Mouse (Mus musculus) erythroblast, embryonic 14.5 days (primary cell): Measurements from ENCODE around the gene G6pc. TPM values are rescaled to one million over a fixed set of nuclear protein-coding genes. Genes with fewer than 3 reads are reported as not detected.

Experiments
- H3K27me3 ChIP-seq: 2 replicates; pipeline ENCODE4 v1.6.1; 2012; ENCODE audit warnings: inconsistent platforms; ENCODE audit not compliant: control insufficient read depth
- H3K36me3 ChIP-seq: 2 replicates; pipeline ENCODE4 v1.6.1; 2012; ENCODE audit warnings: mild to moderate bottlenecking, inconsistent platforms; ENCODE audit not compliant: control insufficient read depth
- H3K4me1 ChIP-seq: 2 replicates; pipeline ENCODE4 v1.6.1; 2012; ENCODE audit warnings: inconsistent platforms; ENCODE audit not compliant: control insufficient read depth
- H3K4me3 ChIP-seq: replicated peaks from 2 replicates; pipeline ENCODE3; 2012; ENCODE audit warnings: moderate library complexity, mild to moderate bottlenecking, inconsistent platforms
- H3K9me3 ChIP-seq: 2 replicates; pipeline ENCODE4 v1.6.1; 2012; ENCODE audit warnings: low read length, inconsistent platforms, mixed read lengths; ENCODE audit not compliant: control insufficient read depth
- GATA1 ChIP-seq: IDR thresholded peaks from 2 replicates; pipeline ENCODE4 v1.6.1; 2012; ENCODE audit warnings: low read length, inconsistent platforms, mixed read lengths
- TAL1 ChIP-seq: IDR thresholded peaks from 3 replicates; pipeline ENCODE4 v1.6.1; 2012; ENCODE audit warnings: low read length, inconsistent platforms, mixed read lengths
- polyA plus RNA-seq: library from polyadenylated mRNA; stranded (reverse); fragments of >175 nt; gene quantifications from 2 replicates; pipeline ENCODE4 v1.2.3, GENCODE M21; 2012

G6pc gene
- polyA plus RNA-seq, 1 experiment = not detected

DNA sequence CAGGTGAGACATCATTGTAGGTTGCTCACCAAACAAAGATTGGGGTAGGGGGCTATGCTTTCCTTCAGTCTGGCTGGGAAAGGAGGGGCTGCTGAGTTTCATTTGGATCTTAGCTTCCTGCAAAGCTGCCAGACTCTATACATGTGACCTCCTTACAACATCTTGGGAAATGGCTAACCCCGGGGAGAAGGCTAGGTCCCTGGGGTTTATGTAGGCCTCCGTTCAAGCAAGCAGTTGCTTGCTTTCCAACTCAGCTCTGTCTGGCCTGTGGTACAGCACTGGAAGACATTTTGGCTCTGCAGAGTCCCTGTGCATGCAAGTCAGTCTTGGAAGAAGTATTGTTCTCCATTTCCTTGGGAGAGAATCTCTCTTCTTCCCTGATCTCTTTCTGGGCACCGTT, 34.8 kb upstream of the G6pc start:
- Histone ChIP-seq H3K27me3 (no peaks in the 10 kb centered on the region), H3K4me1 (peaks cover 8% of the 10 kb centered on the region), H3K36me3 (peaks cover 20% of the 10 kb centered on the region), H3K4me3 (no peak overlapping the region), H3K9me3 (no peaks in the 10 kb centered on the region)
- TF ChIP-seq TAL1 (no peak), GATA1 (no peak)

- no peaks in the 10 kb centered on the region for H3K27me3 ChIP-seq
- TF ChIP-seq GATA1 = no peak
- TF ChIP-seq TAL1 = no peak
- H3K4me1 ChIP-seq = peaks cover 21% of the 10 kb centered on the region
- no peak overlapping the region for H3K4me3 ChIP-seq
- H3K36me3 ChIP-seq = peaks cover 7% of the 10 kb centered on the region
- H3K9me3 ChIP-seq = no peaks in the 10 kb centered on the region
These were observed 33.3 kb upstream of the G6pc start for GRCm38 (mm10) chr11:101334023-101334422.

DNA sequence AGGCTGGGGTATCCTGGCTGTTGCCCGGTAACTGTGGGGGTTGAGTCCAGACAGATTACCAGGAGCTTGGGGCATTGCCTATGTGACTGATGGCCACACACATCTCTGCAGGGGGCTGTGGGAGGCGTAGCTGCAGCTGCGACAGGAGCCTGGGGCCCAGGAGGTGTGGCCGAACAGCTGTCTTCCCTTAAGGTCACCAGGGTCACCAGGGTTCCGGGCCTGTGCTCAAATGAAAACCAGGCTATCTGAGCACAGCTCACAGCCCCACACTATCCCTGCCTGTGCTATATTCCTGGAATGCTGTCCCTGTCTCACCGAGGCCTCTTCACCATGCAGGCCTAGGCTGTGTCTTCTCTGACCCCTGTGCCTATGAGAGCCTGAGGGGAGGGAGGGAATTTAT, 32.8 kb upstream of the G6pc start:
- no peak for TF ChIP-seq GATA1
- no peak for TF ChIP-seq TAL1
- Histone ChIP-seq H3K4me3 (no peak overlapping the region), H3K36me3 (peaks cover 3% of the 10 kb centered on the region; the same call in 1 of the 2 replicates), H3K4me1 (peaks cover 21% of the 10 kb centered on the region), H3K9me3 (no peaks in the 10 kb centered on the region), H3K27me3 (no peaks in the 10 kb centered on the region)

GRCm38 (mm10) chr11:101335685-101336084, 31.7 kb upstream of the G6pc start:
- Histone ChIP-seq H3K27me3 (no peaks in the 10 kb centered on the region), H3K36me3 (peaks cover 3% of the 10 kb centered on the region; the same call in 1 of the 2 replicates), H3K4me3 (no peak overlapping the region), H3K4me1 (peaks cover 21% of the 10 kb centered on the region), H3K9me3 (no peaks in the 10 kb centered on the region)
- TF ChIP-seq GATA1 (no peak), TAL1 (no peak)

DNA sequence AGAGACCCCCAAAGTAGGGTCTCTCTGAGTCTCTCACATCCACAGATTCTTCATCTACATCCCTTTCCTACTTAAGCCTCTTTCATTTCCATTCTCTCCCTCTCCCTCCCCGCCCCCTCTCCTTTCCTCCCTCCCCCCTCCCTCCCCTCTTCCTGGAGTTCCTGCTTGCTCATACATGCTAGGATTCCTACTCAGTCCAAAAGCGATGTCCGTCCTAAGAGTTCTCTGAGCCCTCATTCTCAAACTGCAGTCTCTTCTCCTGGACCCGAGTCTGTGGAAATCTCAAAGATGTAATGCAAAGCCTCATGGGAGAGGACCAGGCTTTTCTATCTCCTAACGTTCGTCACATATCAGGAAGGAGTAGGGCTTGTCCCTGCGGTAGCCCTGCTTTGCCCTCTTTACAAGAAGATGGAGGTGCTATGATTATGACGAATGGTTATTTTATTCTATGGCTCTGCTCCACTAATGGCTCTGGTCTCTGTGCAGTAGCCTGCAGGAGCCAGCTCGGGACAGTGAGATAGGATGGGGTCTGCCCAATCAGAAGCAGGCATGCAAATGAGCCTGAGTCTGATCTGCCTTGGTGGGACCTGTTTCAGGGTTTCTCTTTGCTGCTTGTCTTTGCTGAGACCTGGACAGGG, 29.1 kb upstream of the G6pc start:
- H3K36me3 ChIP-seq = no peaks in the 10 kb centered on the region
- no peaks in the 10 kb centered on the region for H3K9me3 ChIP-seq
- peak overlapping the region; percentile 25 for H3K4me3 ChIP-seq
- no peaks in the 10 kb centered on the region; the same call in 1 of the 2 replicates for H3K27me3 ChIP-seq
- TF ChIP-seq GATA1 (no peak), TAL1 (no peak)
- H3K4me1 ChIP-seq = peaks cover 21% of the 10 kb centered on the region

DNA sequence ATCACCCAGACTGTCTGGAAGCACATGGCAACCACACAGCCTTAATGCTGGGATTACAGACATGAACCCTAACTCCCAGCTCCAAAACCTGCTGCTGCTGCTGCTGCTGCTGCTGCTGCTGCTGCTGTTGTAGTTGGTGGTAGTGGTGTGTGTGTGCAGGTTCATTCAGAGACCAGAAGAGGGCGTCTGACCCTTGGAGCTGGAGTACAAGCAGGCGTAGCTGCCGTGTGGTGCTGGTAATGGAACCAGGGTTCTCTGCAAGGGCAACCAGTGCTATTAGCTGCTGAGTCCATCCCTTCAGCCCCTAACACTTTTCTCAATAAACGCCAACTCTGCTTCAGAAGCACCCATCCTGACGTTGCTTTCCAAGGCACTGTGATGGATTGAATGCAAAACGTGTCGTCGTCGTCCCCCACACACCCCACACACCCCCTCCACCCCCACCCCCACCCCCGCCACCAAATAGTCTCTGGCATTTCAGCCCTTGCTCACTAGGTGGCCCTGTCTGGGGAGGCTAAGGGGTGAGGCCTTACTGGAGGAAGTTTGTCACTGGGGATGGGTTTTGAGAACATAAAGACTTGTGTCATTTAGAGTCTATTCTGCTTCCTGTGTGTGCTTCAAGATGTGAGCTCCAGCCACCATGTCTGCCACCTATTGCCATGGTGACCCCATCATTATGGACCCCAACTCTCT, 20.1 kb upstream of the G6pc start:
- Histone ChIP-seq H3K9me3 (no peaks in the 10 kb centered on the region; the same call in 1 of the 2 replicates), H3K4me3 (no peak overlapping the region), H3K36me3 (no peaks in the 10 kb centered on the region), H3K4me1 (no peaks in the 10 kb centered on the region), H3K27me3 (peaks cover 8% of the 10 kb centered on the region)
- TF ChIP-seq TAL1 = no peak
- TF ChIP-seq GATA1 = no peak

DNA sequence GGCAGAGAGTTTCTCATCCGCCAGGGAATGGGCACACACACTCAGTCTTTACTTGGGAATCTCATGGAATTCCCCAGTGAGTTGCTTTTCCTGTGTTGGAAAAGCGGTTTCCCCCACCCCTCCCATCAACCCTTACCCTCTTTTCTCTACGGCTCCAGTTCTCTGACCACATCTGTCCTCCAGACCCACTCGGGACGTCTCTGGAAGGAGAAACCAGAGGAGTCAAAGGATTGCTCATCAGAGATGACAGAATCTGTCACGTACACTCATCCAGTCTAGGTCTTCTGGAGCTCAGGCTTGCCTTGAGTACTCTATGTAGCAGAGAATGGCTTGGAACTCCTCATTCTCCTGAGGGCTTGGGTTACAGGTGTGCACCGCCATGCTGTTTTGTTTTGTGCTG, 18.6 kb upstream of the G6pc start:
- no peaks in the 10 kb centered on the region for H3K4me1 ChIP-seq
- TF ChIP-seq TAL1 = no peak
- no peak for TF ChIP-seq GATA1
- no peaks in the 10 kb centered on the region for H3K36me3 ChIP-seq
- no peak overlapping the region for H3K4me3 ChIP-seq
- H3K9me3 ChIP-seq = no peaks in the 10 kb centered on the region; the same call in 1 of the 2 replicates
- peaks cover 8% of the 10 kb centered on the region for H3K27me3 ChIP-seq

DNA sequence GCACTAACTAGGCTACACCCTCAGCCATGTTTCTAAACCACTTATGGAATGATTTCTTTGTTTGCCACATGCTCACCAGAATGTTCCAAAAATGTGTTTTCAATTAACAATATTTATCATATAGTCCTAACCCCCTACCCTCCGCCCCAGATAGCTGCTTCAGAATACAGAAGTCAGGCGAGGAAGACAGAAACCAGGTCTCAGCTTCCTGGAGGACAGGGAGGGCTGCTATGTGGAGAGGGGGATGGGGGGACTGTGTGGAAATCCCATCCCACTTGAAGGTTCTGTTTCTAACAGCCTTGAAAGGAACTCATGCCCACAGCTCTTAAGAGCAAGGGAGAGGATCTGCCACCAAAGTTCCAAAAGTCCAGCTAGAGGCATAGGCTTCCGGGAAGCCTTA, 18.1 kb upstream of the G6pc start:
- no peaks in the 10 kb centered on the region for H3K4me1 ChIP-seq
- no peak for TF ChIP-seq GATA1
- no peak for TF ChIP-seq TAL1

DNA sequence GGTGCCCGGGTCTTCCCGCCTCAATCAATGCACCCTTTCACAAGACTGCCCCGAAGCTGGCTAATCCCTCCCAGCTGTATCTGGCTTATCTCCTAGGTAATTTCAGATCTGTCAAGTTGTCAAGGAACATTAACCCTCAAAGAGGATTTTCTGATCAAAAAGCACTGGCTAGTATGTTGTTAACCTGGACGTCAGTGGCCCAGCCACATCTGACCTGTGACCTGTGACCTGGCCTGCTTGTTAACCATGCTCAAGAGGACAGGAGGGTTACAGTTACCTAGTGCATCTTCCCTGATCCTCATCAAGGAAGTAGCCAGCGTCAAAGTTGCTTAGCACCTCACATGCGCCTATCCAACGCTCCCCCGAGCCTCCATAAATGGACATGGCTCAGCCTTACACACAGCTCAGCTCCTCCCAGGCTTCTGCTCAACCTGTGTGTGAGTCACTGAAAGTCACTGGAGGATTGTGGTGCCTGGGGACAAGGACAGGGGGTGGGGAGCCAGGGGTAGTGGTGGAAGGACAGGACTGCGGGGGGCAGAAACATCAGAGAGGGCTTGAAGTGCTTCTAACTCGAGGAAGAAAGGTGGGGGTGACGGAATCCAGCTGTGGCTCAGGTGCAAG, 16.2 kb upstream of the G6pc start:
- Histone ChIP-seq H3K4me3 (no peak overlapping the region), H3K4me1 (no peaks in the 10 kb centered on the region), H3K9me3 (no peaks in the 10 kb centered on the region; the same call in 1 of the 2 replicates), H3K36me3 (no peaks in the 10 kb centered on the region), H3K27me3 (peaks cover 5% of the 10 kb centered on the region)
- no peak for TF ChIP-seq GATA1
- no peak for TF ChIP-seq TAL1

More for the DNA sequence above, 18.1 kb upstream of the G6pc start:
- Histone ChIP-seq H3K9me3 (no peaks in the 10 kb centered on the region; the same call in 1 of the 2 replicates), H3K36me3 (no peaks in the 10 kb centered on the region), H3K4me3 (no peak overlapping the region), H3K27me3 (peaks cover 7% of the 10 kb centered on the region)
